In genomic region chr2:61815583-61816313, GRCm38 (mm10) we compare ENCODE assay signal across 9 mouse cellular contexts. TPM values are rescaled to one million over a fixed set of nuclear protein-coding genes. Genes with fewer than 3 reads are reported as not detected.
DNase-seq lines count a peak whose midpoint lies in the region; ATAC-seq lines count a peak whose summit lies in the region.
"Had no signal": no experiment of that assay in that cellular context is flagged by ENCODE, and none has a peak within 500 bp of the region (broad histone marks: within the 10 kb centered on the region; RNA-seq: fewer than 3 reads in every experiment).

No protein-coding gene starts in this region.

- H3K4me1 ChIP-seq in hindbrain, embryonic 11.5 days (replicated peaks; ENCODE audit: control insufficient read depth, insufficient read depth, low read length), result peaks cover 4% of the 10 kb centered on the region; the same call in 1 of the 2 replicates
- peaks cover 24% of the 10 kb centered on the region for H3K4me1 ChIP-seq in liver, embryonic 12.5 days

- ATAC-seq in frontal cortex, adult (ENCODE audit: low TSS enrichment), result peak; percentile 43
- ATAC-seq in hindbrain, embryonic 11.5 days (ENCODE audit: low FRiP score), result peak; percentile 73
- ATAC-seq in liver, embryonic 12.5 days, result peak; percentile 43

- H3K36me3 ChIP-seq in hindbrain, embryonic 11.5 days (ENCODE audit: control insufficient read depth, insufficient read depth, low read length), result no peaks in the 10 kb centered on the region
- H3K36me3 ChIP-seq in liver, embryonic 12.5 days, result no peaks in the 10 kb centered on the region

- peak overlapping the region; percentile 53 for H3K9ac ChIP-seq in hindbrain, embryonic 11.5 days (ENCODE audit: low read depth, low read length)
- no peak overlapping the region for H3K9ac ChIP-seq in liver, embryonic 12.5 days

- peak overlapping the region; percentile 35 for H3K4me3 ChIP-seq in hindbrain, embryonic 11.5 days (ENCODE audit: low read depth, low read length)
- peak overlapping the region; percentile 42 for H3K4me3 ChIP-seq in liver, embryonic 12.5 days

- H3K27me3 ChIP-seq in hindbrain, embryonic 11.5 days (ENCODE audit: control insufficient read depth, insufficient read depth, low read length), result peaks cover 30% of the 10 kb centered on the region
- H3K27me3 ChIP-seq in liver, embryonic 12.5 days (replicated peaks), result peaks cover 71% of the 10 kb centered on the region
- H3K27me3 ChIP-seq: CH12.LX had no signal

- DNase-seq in frontal cortex, postnatal 25 days (ENCODE audit: low spot score in 2 of 2), result no peak
- DNase-seq in CD4-positive helper T cell, adult 2 months (ENCODE audit: low read depth, low spot score), result peak; percentile 10
- DNase-seq in embryo, embryonic 10 days (ENCODE audit: low spot score), result peak; percentile 77
- DNase-seq in hindbrain, embryonic 11.5 days (ENCODE audit: low spot score), result peak; percentile 76
- DNase-seq in right cerebral cortex, postnatal 10 days (ENCODE audit: low spot score in 2 of 2), result peak; percentile 68 to 74
- DNase-seq in urinary bladder, adult 2 months (ENCODE audit: low spot score), result no peak

- 5% methylated on average over 64 of the region's 66 CpGs for WGBS in hindbrain, embryonic 11.5 days
- WGBS in liver, embryonic 12.5 days (ENCODE audit: insufficient replicate concordance), result 15% methylated on average over 65 of the region's 66 CpGs

- peak overlapping the region; percentile 63 for H3K4me2 ChIP-seq in hindbrain, embryonic 11.5 days (replicated peaks; ENCODE audit: low read depth, low read length)
- H3K4me2 ChIP-seq in liver, embryonic 12.5 days, result peak overlapping the region; percentile 59

- H3K9me3 ChIP-seq in hindbrain, embryonic 11.5 days (ENCODE audit: control insufficient read depth, low read length), result no peaks in the 10 kb centered on the region
- H3K9me3 ChIP-seq in liver, embryonic 12.5 days (replicated peaks), result no peaks in the 10 kb centered on the region

- H3K27ac ChIP-seq in hindbrain, embryonic 11.5 days (ENCODE audit: low read depth, low read length), result 0 out of 2 replicates have a peak overlapping the region, but pooled peaks have one; percentile 25
- no peak overlapping the region for H3K27ac ChIP-seq in liver, embryonic 12.5 days

RNA-seq across cellular contexts. Expression of gene Tbr1, which starts 13.0 kb away (rescaled TPM):
- 0.11 TPM in 1 of 2 replicates, not detected in the other for polyA plus RNA-seq in hindbrain, embryonic 11.5 days (2014; fragmentation: Nextera tagmentation; extraction: Ambion mirVana)
- polyA plus RNA-seq in liver, embryonic 12.5 days (2016; fragmentation: Nextera tagmentation; extraction: Ambion mirVana), result not detected in 2 replicates
- 0.03 TPM in 1 of 2 replicates, not detected in the other for polyA plus RNA-seq in urinary bladder, adult 2 months (2012; rRNA removed)

Comparison
In these comparisons a context has a peak if more than half of its experiments do, and no peak if none do; other contexts are left out.
1. DNase-seq: peak in CD4-positive helper T cell, adult 2 months (single experiment), embryo, embryonic 10 days (single experiment), hindbrain, embryonic 11.5 days (single experiment) and right cerebral cortex, postnatal 10 days (2 of 2); none in frontal cortex, postnatal 25 days (0 of 2) and urinary bladder, adult 2 months (single experiment).
2. Peak in every context shown above with its lines, with median percentiles within 50 percentile points of each other: ATAC-seq.